Mouse (Mus musculus): Measurements from ENCODE around the gene Sirt3. TPM values are rescaled to one million over a fixed set of nuclear protein-coding genes. Genes with fewer than 3 reads are reported as not detected.

The Sirt3 gene
- polyA plus RNA-seq, 1 experiment from 2014 or later = 28.9 TPM

DNA sequence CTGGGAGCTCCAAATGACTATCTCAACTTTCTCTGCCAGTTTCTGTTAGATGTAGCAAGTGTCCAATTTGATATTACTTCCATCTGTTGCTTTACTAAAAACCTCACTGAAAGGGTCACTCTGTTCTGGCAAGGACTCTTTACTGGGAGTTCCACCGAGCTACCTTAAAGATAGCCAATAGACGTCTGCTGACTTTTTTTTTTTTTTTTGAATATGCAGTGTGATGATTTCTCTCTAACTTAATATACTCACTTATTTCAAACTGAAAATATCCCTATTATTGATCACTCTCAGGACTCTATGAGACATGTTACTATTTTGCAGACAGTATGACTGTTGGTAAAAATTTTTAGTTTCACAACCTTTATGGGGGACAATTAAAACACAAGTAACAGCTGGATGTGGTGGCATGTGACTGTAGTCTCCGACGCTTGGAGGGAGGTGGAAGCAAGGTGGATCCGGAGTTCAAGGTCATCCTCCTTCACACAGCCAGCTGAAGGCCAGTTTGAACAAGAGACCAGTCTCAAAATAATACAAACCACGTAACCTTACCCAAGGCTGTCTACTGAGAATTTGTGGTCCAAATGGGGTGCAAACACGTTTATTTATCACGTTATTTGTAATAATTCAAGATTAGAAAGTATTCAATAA is 1.1 kb downstream of the Sirt3 start:
- WGBS = 7% methylated on average over 8 of the region's 8 CpGs
- no peak for ATAC-seq
- peak overlapping the region; percentile 81; the same call in 1 of the 2 replicates for H3K27ac ChIP-seq (ENCODE audit: low read depth, low read length)

GRCm38 (mm10) chr7:140880419-140880818 is 1.7 kb downstream of the Sirt3 start:
- no peaks in the 10 kb centered on the region for H3K9me3 ChIP-seq (ENCODE audit: control insufficient read depth)
- TF ChIP-seq CTCF (IDR thresholded peaks at IDR 0.05; ENCODE audit: low read depth) = no peak
- H3K9ac ChIP-seq (ENCODE audit: low read depth, low read length) = no peak overlapping the region
- H3K27me3 ChIP-seq (replicated peaks; ENCODE audit: control insufficient read depth, insufficient read depth, low read length) = no peaks in the 10 kb centered on the region
- peaks cover 2% of the 10 kb centered on the region; the same call in 1 of the 2 replicates for H3K4me1 ChIP-seq (replicated peaks; ENCODE audit: control insufficient read depth, insufficient read depth, low read length)
- 40% methylated on average over 3 of the region's 3 CpGs for WGBS
- H3K36me3 ChIP-seq (ENCODE audit: control insufficient read depth, insufficient read depth) = peaks cover 30% of the 10 kb centered on the region
- H3K4me2 ChIP-seq (replicated peaks; ENCODE audit: low read depth) = peak overlapping the region; percentile 87; the same call in 1 of the 2 replicates
- no peak overlapping the region for H3K4me3 ChIP-seq (ENCODE audit: low read depth, low read length)
- H3K27ac ChIP-seq (ENCODE audit: low read depth, low read length) = no peak overlapping the region
- no peak for ATAC-seq

More for the DNA sequence above, 1.1 kb downstream of the Sirt3 start:
- Histone ChIP-seq H3K27me3 (replicated peaks; ENCODE audit: control insufficient read depth, insufficient read depth, low read length) (no peaks in the 10 kb centered on the region), H3K9ac (ENCODE audit: low read depth, low read length) (peak overlapping the region; percentile 67), H3K4me1 (replicated peaks; ENCODE audit: control insufficient read depth, insufficient read depth, low read length) (peaks cover 2% of the 10 kb centered on the region; the same call in 1 of the 2 replicates), H3K36me3 (ENCODE audit: control insufficient read depth, insufficient read depth) (peaks cover 28% of the 10 kb centered on the region), H3K4me3 (ENCODE audit: low read depth, low read length) (peak overlapping the region; percentile 86), H3K4me2 (replicated peaks; ENCODE audit: low read depth) (peak overlapping the region; percentile 87), H3K9me3 (ENCODE audit: control insufficient read depth) (no peaks in the 10 kb centered on the region)
- TF ChIP-seq CTCF (IDR thresholded peaks at IDR 0.05; ENCODE audit: low read depth) = no peak

GRCm38 (mm10) chr7:140879355-140879754 is 2.8 kb downstream of the Sirt3 start:
- Histone ChIP-seq H3K4me3 (ENCODE audit: low read depth, low read length) (no peak overlapping the region), H3K4me2 (replicated peaks; ENCODE audit: low read depth) (0 out of 2 replicates have a peak overlapping the region, but pooled peaks have one; percentile 17), H3K9ac (ENCODE audit: low read depth, low read length) (no peak overlapping the region), H3K4me1 (replicated peaks; ENCODE audit: control insufficient read depth, insufficient read depth, low read length) (peaks cover 2% of the 10 kb centered on the region; the same call in 1 of the 2 replicates), H3K36me3 (ENCODE audit: control insufficient read depth, insufficient read depth) (peaks cover 32% of the 10 kb centered on the region), H3K9me3 (ENCODE audit: control insufficient read depth) (no peaks in the 10 kb centered on the region), H3K27me3 (replicated peaks; ENCODE audit: control insufficient read depth, insufficient read depth, low read length) (no peaks in the 10 kb centered on the region), H3K27ac (ENCODE audit: low read depth, low read length) (no peak overlapping the region)
- ATAC-seq = no peak
- TF ChIP-seq CTCF (IDR thresholded peaks at IDR 0.05; ENCODE audit: low read depth) = no peak
- 87% methylated on average over 7 of the region's 7 CpGs for WGBS

DNA sequence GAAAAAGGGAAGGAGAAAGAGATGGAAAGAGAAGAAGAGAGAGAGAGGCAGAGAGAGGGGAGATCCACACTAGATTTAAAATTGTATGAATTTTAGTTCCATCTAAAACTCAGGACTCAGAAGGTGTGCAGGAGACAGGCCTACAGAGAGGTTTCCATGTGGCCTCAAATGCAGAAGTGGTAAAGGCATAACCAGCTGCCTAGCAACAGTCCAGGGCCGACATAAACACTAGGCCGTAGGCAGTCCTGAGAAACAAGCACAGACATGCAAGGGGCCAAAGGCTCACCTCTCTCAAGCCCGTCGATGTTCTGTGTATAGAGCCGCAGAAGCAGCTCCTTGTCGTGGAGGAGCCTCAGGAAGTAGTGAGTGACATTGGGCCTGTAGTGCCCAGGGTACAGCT is 4.7 kb downstream of the Sirt3 start:
- no peak overlapping the region for H3K4me3 ChIP-seq (ENCODE audit: low read depth, low read length)
- no peak overlapping the region for H3K9ac ChIP-seq (ENCODE audit: low read depth, low read length)
- no peaks in the 10 kb centered on the region for H3K27me3 ChIP-seq (replicated peaks; ENCODE audit: control insufficient read depth, insufficient read depth, low read length)
- no peak for TF ChIP-seq CTCF (IDR thresholded peaks at IDR 0.05; ENCODE audit: low read depth)
- no peak overlapping the region for H3K27ac ChIP-seq (ENCODE audit: low read depth, low read length)
- H3K4me1 ChIP-seq (replicated peaks; ENCODE audit: control insufficient read depth, insufficient read depth, low read length) = peaks cover 2% of the 10 kb centered on the region; the same call in 1 of the 2 replicates
- H3K4me2 ChIP-seq (replicated peaks; ENCODE audit: low read depth) = no peak overlapping the region
- 81% methylated on average over 6 of the region's 6 CpGs for WGBS
- H3K36me3 ChIP-seq (ENCODE audit: control insufficient read depth, insufficient read depth) = peaks cover 42% of the 10 kb centered on the region
- ATAC-seq = no peak
- H3K9me3 ChIP-seq (ENCODE audit: control insufficient read depth) = no peaks in the 10 kb centered on the region

GRCm38 (mm10) chr7:140874224-140874623 is 7.9 kb downstream of the Sirt3 start:
- ATAC-seq = no peak
- no peak for TF ChIP-seq CTCF (IDR thresholded peaks at IDR 0.05; ENCODE audit: low read depth)
- Histone ChIP-seq H3K27me3 (replicated peaks; ENCODE audit: control insufficient read depth, insufficient read depth, low read length) (no peaks in the 10 kb centered on the region), H3K4me1 (replicated peaks; ENCODE audit: control insufficient read depth, insufficient read depth, low read length) (no peaks in the 10 kb centered on the region), H3K4me2 (replicated peaks; ENCODE audit: low read depth) (no peak overlapping the region), H3K36me3 (ENCODE audit: control insufficient read depth, insufficient read depth) (peaks cover 51% of the 10 kb centered on the region), H3K4me3 (ENCODE audit: low read depth, low read length) (no peak overlapping the region), H3K27ac (ENCODE audit: low read depth, low read length) (no peak overlapping the region), H3K9ac (ENCODE audit: low read depth, low read length) (no peak overlapping the region), H3K9me3 (ENCODE audit: control insufficient read depth) (no peaks in the 10 kb centered on the region)
- 93% methylated on average over 4 of the region's 4 CpGs for WGBS

- Histone ChIP-seq H3K9me3 (ENCODE audit: control insufficient read depth) (no peaks in the 10 kb centered on the region), H3K9ac (ENCODE audit: low read depth, low read length) (no peak overlapping the region), H3K27me3 (replicated peaks; ENCODE audit: control insufficient read depth, insufficient read depth, low read length) (no peaks in the 10 kb centered on the region), H3K4me2 (replicated peaks; ENCODE audit: low read depth) (no peak overlapping the region), H3K4me3 (ENCODE audit: low read depth, low read length) (no peak overlapping the region), H3K4me1 (replicated peaks; ENCODE audit: control insufficient read depth, insufficient read depth, low read length) (no peaks in the 10 kb centered on the region), H3K27ac (ENCODE audit: low read depth, low read length) (no peak overlapping the region), H3K36me3 (ENCODE audit: control insufficient read depth, insufficient read depth) (peaks cover 49% of the 10 kb centered on the region)
- no peak for ATAC-seq
- TF ChIP-seq CTCF (IDR thresholded peaks at IDR 0.05; ENCODE audit: low read depth) = no peak
- WGBS = 92% methylated on average over 12 of the region's 12 CpGs
Measured at GRCm38 (mm10) chr7:140864761-140865160, 17.3 kb downstream of the Sirt3 start.

Data from intestine, postnatal 0 days (tissue).